Mouse (Mus musculus): Measurements from ENCODE around the gene Tmem119. TPM values are rescaled to one million over a fixed set of nuclear protein-coding genes. Genes with fewer than 3 reads are reported as not detected.
"Not testable (repeated sequence)": the region's sequence is repeated elsewhere in the genome, so short reads cannot be mapped to it uniquely, and the experiment has no call there.

The Tmem119 gene
- total RNA-seq, 4 experiments from 2014 or later: 9.1 to 14.2 (median 11.2) TPM

DNA sequence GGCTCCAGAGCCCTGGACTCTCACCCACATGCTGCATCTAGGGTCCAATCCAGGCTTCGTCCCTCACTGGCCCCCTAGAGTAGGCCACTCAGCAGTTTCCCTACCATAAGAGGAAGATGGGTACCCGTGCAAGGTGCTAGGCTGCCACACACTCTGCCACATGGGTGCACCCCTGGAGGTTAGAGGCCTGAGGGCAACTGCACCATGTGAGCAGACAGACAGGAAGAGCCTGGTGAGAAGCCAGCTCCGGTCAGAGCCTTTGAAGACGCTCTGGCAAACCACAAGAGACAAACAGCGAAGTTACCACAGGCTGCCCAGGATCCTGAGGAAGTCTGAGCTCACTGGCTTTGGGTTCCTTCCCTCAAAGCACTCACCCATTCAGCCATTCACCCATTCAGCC, 13.3 kb downstream of the Tmem119 start:
- DNase-seq: no peak

DNA sequence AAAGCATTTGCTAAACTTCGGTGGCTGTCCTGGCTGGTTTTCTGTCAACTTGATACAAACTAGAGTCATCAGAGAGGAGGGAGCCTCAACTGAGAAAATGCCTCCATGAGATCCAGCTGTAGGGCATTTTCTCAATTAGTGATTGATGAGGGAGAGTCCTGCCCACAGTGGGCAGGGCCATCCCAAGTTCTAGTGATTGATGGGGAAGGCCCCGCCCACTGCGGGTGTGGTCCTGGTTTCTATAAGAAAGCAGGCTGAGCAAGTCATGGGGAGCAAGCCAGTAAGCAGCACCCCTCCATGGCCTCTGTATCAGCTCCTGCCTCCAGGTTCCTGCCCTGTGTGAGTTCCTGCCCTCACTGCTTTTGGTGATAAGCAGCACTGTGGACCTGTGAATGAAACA, 16.2 kb downstream of the Tmem119 start:
- DNase-seq: not testable (repeated sequence)

DNA sequence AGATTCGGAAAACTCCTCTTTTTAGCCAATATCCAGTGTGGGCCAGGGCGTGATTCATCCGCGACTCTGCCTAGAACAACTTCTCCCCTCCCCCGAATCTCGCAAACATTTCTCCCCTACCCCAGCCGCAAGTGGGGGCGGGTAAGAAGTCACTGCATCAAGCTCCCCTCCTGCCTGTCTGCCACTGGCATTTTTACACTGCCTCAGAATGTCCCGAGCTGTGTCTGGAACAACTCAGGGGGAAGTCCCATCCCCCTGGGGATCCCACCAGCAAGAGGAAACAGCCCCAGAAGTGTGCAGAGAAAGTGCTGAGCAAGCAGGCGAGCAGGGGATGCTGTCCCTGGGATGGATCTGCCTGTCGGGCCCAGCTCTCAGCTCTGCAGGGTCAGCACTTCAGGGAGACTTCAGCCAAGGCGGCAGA, 16.7 kb downstream of the Tmem119 start:
- no peak for DNase-seq

DNA sequence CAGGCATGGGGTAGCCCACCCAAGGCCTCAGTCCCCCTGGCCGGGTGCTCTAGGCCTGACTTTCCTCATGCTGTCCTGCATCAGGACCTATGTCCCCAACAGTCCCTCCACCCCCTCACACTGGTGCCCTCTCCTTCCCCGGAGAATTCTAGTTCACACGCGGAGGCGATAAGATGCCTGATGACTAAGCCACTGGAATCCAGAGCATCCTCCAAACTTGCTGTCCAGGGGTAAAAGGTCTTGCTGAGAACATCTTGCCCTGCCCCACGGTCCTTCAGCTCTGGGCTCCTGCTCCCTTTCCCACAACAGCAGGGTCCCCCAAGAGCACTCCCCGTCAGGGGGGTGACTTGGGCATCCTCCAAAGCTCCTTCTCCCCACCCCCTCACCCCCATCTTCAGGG, 17.7 kb downstream of the Tmem119 start:
- no peak for DNase-seq

DNA sequence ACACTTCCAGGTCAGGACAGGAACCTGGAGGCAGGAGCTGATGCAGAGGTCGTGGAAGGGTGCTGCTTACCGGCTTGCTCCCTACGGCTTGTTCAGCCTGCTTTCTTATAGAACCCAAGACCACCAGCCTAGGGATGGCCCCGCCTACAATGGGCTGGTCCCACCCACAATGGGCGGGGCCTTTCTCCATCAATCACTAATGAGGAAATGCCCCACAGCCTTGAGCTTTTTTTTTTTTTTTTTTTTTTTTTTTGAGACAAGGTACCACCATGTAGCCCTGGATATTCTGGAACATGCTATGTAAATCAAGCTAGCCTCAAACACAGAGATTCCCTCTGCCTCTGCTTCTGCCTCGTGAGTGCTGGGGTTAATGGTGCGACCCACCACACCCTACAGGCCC, 18.4 kb downstream of the Tmem119 start:
- no peak for DNase-seq

DNA sequence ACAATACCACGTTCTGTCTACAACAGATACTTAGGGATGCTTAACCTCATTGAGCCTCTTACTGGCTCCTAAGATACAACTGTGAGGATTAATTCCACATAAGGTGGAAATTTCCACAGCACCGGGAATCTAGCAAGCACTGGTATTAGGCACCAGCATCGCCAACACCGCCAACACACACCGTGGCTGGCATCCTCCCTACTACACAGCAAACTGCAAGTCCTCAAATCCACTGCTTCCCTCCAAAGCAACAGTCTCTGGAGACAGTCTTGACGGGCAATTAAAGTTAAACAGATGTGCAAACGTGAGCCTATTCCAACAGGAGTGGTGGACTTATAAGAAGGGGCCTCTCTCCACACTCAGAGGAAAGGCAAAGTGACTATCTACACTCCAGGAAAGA, 19.1 kb downstream of the Tmem119 start:
- no peak for DNase-seq

DNA sequence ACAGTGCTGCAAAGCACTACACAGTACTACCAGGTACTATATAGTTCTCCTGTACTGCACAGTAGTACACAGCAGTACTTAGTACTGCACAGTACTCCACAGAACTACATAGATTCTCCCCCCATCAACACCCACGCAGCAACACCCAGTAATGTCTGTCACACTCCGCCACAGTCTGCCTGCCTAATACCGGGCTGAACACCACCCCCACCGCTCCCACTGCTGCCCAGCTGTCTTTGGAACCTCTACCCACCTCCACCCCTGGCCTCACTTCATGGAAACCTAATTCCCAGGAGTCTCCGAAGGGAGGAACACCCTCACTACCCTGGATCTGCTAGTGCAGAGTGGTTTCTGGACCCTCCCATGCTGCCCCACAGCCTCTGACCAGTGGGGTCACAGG, 19.6 kb downstream of the Tmem119 start:
- no peak for DNase-seq

DNA sequence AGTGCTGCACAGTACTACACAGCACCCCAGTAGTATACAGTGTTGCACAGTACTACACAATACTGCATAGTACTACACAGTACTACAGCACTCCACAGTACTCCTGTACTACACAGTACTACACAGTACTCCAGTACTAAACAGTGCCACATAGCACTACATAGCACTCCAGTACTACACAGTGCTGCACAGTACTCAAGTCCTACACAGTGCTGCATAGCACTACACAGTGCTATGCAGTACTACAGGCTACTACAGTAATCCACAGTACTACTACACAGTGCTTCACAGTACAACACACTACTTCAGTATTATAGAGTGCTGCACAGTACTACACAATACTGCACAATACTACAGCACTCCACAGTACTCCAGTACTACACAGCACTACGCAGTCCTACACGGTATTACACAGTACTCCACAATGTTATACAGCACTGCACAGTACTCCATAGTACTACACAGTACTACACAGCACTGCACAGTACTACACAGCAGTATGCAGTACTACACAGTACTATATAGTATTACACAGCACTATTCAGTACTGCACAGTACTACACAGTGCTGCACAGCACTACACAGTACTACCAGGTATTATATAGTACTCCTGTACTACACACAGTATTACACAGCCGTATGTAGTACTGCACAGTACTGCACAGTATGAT, 20.1 kb downstream of the Tmem119 start:
- DNase-seq: no peak

DNA sequence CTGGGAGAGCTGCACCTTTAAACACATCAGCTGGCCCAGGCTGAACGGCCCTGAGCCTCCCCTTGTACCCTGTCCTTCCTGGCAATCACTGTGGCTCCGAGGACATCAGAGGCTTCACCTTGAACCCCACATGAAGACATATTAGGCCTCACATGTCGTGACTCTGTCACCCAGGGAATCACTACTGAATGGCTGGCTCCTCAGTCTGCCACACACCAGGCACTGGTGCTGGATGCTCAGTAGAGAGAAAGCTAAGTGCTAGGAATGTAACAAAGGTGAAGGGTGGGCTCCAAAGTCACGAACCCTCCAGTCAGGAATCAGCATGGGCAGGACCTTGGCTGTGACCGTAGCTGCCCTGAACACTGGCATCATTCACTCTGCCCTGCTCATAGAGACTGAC, 20.7 kb downstream of the Tmem119 start:
- DNase-seq: peak; percentile 64

DNA sequence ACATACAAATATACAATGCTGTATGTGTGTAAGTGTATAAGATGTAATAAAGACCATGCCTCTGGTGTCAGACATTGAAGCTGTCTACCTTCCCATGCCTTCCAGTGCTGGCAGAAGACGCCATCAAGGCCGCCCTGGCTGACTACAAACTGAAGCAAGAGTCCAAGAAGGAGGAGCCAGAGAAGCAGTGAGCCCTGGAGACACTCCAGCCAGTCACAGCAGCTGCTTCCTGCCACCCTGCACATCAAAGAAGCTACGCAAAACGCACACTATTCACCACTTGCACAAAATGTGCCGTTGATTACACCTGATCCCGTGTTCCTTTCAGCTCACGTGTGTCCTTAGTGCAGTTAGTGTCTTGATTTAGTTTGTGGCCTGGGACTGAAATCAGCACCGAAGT, 22.6 kb downstream of the Tmem119 start:
- peak; percentile 70 for DNase-seq

DNA sequence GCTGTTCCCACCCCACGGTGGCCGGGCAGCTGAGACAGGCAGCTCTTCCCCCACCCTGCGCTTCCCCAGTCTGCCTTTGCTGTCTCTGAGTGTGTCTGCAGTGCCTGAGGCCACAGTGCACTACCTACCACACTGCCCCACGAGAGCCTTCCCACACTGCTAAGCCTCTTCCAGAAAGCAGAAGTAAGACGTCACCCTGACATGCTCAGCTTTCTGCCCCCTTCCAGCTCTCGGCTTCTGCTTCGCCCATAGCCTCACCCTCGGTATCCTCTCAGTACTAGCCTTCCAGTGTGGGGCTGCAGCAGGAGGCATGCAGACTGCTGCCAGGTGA, 23.5 kb downstream of the Tmem119 start:
- no peak for DNase-seq

DNA sequence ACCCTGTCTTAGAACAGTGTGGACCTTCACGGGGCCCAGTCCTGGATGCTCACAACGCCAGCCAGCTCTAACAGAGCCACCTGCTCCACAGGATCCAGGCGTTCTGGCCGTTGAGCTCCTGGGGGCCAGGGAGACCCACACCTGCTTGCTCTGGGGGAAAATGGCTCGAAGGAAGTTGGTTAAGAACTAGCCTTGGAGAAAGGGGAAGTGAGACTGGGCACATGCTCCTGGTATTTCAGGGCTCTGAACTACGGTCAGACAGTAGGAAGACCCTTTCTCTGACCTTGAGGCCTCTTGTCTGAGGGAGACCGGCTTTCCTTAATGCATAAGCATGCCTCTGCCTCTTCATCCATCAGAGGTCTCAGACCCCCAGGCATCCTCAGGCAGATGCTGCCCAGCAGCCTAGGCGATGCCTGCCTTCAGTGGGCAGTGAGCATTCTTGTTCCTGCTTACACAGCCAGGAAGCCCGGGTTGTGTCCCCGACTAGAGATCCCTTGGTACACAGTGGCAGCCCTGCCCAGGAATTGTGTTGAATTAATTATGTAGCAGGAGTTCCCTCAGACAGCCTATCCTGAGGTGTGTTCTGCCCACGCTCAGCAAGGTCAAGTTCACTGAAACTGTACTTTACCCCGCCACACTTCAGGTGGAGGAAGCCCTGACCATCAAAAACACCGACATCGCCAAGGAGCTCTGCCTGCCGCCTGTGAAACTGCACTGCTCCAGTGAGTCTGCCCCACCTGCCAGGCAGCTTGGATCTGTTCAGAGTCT, 24.0 kb downstream of the Tmem119 start:
- no peak for DNase-seq

DNA sequence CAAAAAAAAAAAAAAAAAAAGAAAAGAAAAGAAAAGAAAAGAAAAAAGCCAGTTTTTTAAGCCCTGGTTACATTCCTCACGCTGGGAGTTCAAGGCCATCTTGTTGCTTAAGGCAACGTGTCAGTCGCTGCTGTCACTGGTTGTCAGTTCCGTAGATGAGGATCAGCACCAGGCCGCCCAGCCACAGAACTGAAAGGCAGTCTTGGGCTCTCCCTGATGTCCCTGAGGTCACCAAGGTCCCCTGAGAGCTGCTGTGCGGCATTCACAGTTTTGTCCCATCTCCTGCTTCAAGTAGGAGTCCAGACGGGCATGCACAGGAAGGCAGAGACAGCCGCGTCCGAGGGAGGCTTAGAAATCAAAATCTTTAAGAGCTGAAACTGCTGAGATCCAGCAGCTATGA, 24.7 kb downstream of the Tmem119 start:
- no peak for DNase-seq

DNA sequence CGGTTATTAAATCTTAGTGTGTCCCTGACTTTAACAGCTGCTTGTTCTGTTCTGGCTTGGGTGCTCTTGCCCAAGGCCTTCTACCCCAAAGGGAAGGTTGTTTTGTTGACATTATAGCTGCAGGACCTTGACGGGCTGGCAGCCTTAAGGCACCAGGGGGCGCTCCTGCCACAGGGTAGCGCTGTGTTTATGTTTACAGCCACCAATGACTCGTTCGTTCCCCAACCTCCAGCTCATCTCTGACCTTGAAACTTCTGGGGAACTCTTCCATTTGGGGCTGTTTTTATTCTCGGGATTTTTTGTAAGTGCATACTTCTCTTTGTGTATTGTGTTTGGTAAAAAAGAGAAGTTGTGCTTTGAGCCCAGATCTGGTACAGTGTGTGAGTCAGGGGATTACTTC, 26.7 kb downstream of the Tmem119 start:
- DNase-seq: peak; percentile 95

DNA sequence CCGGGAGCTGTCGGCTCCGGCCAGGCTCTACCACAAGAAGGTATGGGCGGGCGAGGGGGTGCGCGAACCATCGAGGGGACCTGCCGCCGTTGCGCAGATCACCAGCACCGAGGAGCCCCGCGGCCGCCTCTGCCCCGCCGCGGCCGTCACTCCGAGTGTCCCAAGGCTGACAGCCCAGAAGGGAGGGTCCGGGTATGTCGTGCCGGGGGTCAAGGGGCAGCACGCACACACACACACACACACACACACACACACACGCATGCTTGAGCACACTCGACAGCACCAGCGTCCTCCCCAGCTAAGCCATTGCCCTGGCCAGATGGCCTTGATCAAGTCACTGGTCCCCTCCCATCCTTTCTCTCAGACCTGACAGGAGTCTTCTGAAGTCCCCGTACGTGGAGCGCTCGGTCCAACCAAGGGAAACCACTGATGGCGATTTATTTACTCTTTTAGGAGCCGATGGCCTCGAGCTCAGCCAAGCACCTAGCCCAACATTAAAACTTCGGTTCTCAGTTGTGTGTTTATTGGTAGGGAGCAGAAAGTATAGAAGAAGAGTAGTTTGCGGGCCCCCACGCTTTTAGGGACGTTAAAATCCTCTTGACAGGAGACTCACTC, 27.3 kb downstream of the Tmem119 start:
- no peak for DNase-seq

DNA sequence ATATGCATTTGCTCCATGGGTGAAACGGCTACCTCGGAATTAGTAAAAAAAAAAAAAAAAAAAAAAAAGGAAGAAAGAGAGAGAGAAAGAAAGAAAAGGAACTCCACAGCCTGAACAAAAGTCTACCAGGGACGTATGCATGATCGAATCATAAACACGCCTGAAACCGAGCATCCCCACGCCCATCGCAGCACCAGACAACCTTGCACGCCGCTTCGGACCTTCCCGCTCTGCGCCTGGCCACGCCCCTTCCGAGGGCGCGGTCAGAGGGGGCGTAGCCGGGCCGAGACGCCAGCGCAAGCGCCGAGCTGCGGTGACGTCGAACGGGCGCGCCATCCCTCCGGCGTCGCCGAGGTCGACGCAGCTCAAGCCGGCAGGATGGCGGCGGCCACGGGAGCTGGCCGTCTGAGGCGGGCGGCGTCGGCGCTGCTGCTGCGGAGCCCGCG, 27.8 kb downstream of the Tmem119 start, which contains the start of the genes Sart3 and Iscu:
Gene Sart3 (minus strand): TSS at position 61 of the 446 bp plus-strand sequence.
Gene Iscu (plus strand): TSS at position 299 of the 446 bp plus-strand sequence.
- peak; percentile 91 for DNase-seq

DNA sequence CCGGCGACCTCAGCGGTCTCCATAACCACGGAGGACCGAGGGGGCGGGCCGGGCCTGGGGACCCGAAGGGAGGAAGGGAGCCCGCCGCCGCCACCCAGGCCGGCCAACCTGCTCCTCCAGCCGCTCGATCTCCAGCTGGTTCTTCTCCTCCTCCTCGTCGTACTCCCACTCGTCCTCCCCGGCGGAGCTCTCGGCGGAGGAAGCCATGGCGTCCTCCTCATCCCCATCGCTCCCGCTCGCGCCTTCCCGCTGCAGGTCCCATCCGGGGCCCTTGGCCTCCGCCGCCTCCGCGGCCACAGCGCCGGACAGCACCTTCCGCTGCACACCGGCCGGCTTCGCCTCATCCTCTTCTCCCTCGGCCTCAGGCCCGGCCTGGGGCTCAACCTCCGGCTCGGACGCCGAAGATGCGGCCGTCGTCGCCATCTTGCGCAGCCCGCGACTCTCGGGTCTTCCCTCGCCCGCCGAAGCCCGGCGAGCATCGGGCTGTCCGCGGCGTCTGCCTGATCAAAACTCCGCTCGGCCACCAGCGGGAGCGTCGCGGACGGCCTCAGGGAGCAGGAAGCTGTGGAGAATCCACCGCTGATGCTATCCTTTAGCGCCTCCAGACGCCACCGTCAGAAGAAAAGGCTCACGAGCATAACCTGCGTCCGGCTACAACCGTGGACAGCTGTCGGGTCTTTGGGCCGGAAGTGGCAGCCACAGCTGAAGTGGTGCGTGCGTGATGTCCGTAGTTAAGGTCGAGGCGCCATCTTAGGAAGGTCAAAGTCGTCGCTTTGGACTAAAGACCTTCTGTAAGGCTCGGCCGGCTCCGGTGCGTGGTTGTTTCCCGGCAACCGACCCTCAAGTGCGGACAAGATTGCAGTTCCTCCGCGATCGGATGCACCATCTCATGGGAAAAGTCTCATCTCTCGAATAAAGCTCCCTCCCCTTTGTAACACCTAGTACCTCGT, 28.8 kb downstream of the Tmem119 start:
- peak; percentile 83 for DNase-seq

DNA sequence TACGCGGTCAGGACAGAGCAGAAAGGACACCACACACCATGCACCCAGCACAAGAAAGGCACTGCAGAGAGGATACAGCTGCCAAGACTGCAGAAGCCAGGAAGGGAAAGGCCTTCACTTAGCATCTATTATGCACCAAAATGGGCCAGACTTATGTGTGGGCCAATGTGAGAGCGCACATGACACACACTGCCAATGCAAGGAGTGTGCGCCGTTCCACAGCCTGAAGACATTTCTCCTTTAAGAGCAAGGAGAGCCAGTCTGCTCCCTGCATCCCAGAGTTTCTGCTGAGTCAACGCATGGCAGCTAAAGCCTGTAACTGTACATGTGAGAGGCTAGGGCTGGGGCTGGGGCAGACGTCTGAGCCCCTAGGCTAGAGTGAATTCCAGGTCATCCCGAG, 31.5 kb downstream of the Tmem119 start:
- DNase-seq: no peak

DNA sequence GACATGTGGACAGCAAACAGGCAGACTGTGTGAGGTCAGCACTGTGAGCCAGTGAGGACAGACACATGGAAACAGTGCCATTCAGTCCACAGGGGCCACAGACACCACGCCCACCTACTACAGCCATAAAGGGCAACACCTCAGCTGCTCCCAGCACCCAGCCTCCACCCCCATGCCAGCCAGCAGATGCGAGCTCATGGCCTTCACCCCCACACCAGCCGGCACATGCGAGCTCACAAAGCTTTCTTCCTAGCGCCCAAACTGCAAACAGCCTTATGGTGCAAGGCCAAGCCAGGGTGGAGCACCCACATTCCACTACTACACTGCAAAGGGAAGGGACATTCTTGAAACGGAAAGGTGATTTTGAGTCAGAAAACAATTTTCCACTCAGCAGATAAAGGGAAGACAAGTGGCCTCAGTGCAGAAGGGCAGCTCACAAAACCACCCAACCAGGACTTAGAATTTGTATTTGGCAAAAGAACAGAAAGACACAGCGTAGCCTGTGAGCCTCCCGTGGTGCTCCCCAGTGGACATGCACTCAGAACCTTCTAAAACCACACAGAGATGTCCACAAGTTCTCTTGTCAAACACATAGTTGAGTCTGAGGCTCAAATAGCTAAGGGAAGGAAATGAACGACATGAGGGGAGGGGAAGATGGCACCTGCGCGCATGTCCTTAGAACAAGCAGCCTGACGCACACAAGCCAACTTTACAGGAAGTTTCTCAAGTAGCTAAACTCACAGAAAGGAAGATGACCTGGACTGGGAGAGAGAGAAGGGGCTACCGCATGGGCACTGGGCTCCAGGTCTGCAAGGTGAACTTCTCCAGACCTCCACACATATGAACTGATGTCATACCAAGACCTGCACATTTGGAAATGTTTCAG, 34.4 kb downstream of the Tmem119 start:
- DNase-seq: no peak

DNA sequence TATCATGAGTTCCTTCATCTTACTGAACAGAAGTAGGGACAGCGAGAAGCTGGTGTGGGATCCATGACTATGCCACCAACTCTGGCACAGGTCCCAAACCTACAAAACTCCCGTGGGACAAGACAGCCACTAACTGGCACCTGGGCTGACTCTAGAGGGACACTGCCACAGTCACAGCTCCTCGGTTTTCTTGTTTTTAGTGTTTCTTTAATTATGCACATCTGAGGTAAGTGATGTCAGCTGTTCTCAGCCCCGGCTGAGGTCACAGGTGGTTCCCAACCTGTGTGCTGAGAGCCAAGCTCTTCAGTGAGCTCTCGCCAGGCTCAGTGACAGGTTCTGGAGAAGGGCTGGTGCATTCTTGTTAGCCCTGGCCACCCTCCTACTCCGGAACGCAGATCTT, 35.9 kb downstream of the Tmem119 start:
- no peak for DNase-seq

DNA sequence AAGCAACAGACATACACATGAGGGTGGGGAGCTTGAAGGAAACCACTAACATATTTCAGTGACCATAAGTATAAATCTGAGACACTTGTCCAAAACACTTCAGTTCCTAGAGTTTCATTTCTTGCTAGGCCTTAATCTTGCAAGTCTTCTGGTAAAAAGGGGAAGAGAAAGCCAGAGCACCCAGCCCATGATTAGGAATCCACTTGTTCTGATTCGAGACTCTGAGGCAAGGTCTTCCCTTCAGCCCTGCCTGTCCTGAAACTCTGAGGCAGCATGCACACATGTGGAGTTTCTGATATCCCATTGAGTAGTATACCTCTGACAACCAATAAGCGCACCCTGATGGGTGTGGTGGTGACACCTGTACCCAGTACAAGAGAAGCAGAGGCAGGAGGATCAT, 38.7 kb downstream of the Tmem119 start:
- no peak for DNase-seq
